In genomic region chr6:12248599-12248998, GRCm38 (mm10) we compare ENCODE assay signal across 15 mouse cellular contexts.
DNase-seq lines count a peak whose midpoint lies in the region; ATAC-seq and TF ChIP-seq lines count a peak whose summit lies in the region.
"Had no signal": no experiment of that assay in that cellular context is flagged by ENCODE, and none has a peak within 500 bp of the region (broad histone marks: within the 10 kb centered on the region; RNA-seq: fewer than 3 reads in every experiment).

No protein-coding gene starts in this region.

- no peak overlapping the region for H3K4me2 ChIP-seq in hindbrain, postnatal 0 days (ENCODE audit: low read depth, low read length)
- no peak overlapping the region for H3K4me2 ChIP-seq in hindbrain, embryonic 16.5 days (ENCODE audit: low read length)
- H3K4me2 ChIP-seq: heart, embryonic 13.5 days; hindbrain, embryonic 12.5 days had no signal

- no peaks in the 10 kb centered on the region for H3K4me1 ChIP-seq in hindbrain, postnatal 0 days (ENCODE audit: insufficient read depth, low read length)
- no peaks in the 10 kb centered on the region for H3K4me1 ChIP-seq in hindbrain, embryonic 16.5 days (ENCODE audit: control insufficient read depth, insufficient read depth, low read depth, low read length)
- H3K4me1 ChIP-seq: heart, embryonic 13.5 days; hindbrain, embryonic 12.5 days; megakaryocyte, embryonic 14.5 days had no signal

- H3K27ac ChIP-seq in hindbrain, postnatal 0 days, result no peak overlapping the region
- no peak overlapping the region for H3K27ac ChIP-seq in hindbrain, embryonic 16.5 days (ENCODE audit: low read depth, low read length)
- no peak overlapping the region for H3K27ac ChIP-seq in gastrocnemius, adult 2 months
- H3K27ac ChIP-seq: heart, embryonic 13.5 days; hindbrain, embryonic 12.5 days had no signal

- intact Hi-C loops in gastrocnemius, adult 2 months (cut with DNase I), result no loop called here

- H3K27me3 ChIP-seq in hindbrain, postnatal 0 days (ENCODE audit: insufficient read depth, low read length), result no peaks in the 10 kb centered on the region
- no peaks in the 10 kb centered on the region for H3K27me3 ChIP-seq in hindbrain, embryonic 16.5 days (replicated peaks; ENCODE audit: control insufficient read depth, insufficient read depth, low read length)
- H3K27me3 ChIP-seq: heart, embryonic 13.5 days; hindbrain, embryonic 12.5 days had no signal

- ATAC-seq in hindbrain, postnatal 0 days, result peak; percentile 45; the same call in 1 of the 2 replicates
- ATAC-seq in hindbrain, embryonic 16.5 days, result no peak
- ATAC-seq in erythroblast, adult 5-6 weeks (replicated peaks; ENCODE audit: low FRiP score, poor library complexity, severe bottlenecking), result no peak

- WGBS in hindbrain, postnatal 0 days, result 50% methylated on average over 4 of the region's 4 CpGs
- WGBS in hindbrain, embryonic 16.5 days, result 82% methylated on average over 4 of the region's 4 CpGs

- TF ChIP-seq CTCF in hindbrain, postnatal 0 days (IDR thresholded peaks at IDR 0.05; ENCODE audit: low read depth), result no peak
- TF ChIP-seq CTCF in gastrocnemius, adult 2 months (IDR thresholded peaks at IDR 0.05), result no peak

- no peaks in the 10 kb centered on the region for H3K36me3 ChIP-seq in hindbrain, postnatal 0 days (ENCODE audit: insufficient read depth, low read length)
- no peaks in the 10 kb centered on the region for H3K36me3 ChIP-seq in hindbrain, embryonic 16.5 days (ENCODE audit: control insufficient read depth, insufficient read depth, low read length)
- H3K36me3 ChIP-seq: heart, embryonic 13.5 days; hindbrain, embryonic 12.5 days had no signal

- H3K9me3 ChIP-seq in hindbrain, postnatal 0 days (ENCODE audit: low read length), result no peaks in the 10 kb centered on the region
- no peaks in the 10 kb centered on the region for H3K9me3 ChIP-seq in hindbrain, embryonic 16.5 days (ENCODE audit: control insufficient read depth, low read length)
- H3K9me3 ChIP-seq: heart, embryonic 13.5 days; hindbrain, embryonic 12.5 days had no signal

- no peak overlapping the region for H3K4me3 ChIP-seq in hindbrain, postnatal 0 days (ENCODE audit: low read length)
- H3K4me3 ChIP-seq in hindbrain, embryonic 16.5 days (ENCODE audit: low read length), result no peak overlapping the region
- H3K4me3 ChIP-seq in gastrocnemius, adult 2 months, result no peak overlapping the region
- H3K4me3 ChIP-seq: heart, embryonic 13.5 days; hindbrain, embryonic 12.5 days; megakaryocyte, embryonic 14.5 days; myocyte had no signal

- H3K9ac ChIP-seq in hindbrain, postnatal 0 days (replicated peaks; ENCODE audit: low read length), result no peak overlapping the region
- no peak overlapping the region for H3K9ac ChIP-seq in hindbrain, embryonic 16.5 days (ENCODE audit: low read depth, low read length)
- H3K9ac ChIP-seq: heart, embryonic 13.5 days; hindbrain, embryonic 12.5 days had no signal

- DNase-seq in hindbrain, postnatal 0 days (ENCODE audit: low spot score), result no peak
- DNase-seq in cerebellum, adult 11 months, result peak; percentile 45
- peak; percentile 81 for DNase-seq in cerebellum, adult 9-10 months
- peak; percentile 44 for DNase-seq in layer of hippocampus, adult 9-10 months (ENCODE audit: low spot score)
- no peak for DNase-seq in gastrocnemius, adult 2 months
- DNase-seq in ovary, postnatal 36 days (ENCODE audit: low spot score), result no peak
- DNase-seq: embryo, embryonic 11 days; kidney, adult 18-20 months; liver had no signal

Comparison
In these comparisons a context has a peak if more than half of its experiments do, and no peak if none do; other contexts are left out.
1. DNase-seq: peak in cerebellum, adult 11 months (single experiment), cerebellum, adult 9-10 months (single experiment) and layer of hippocampus, adult 9-10 months (single experiment); none in hindbrain, postnatal 0 days (single experiment), gastrocnemius, adult 2 months (single experiment) and ovary, postnatal 36 days (single experiment).